Comparison of ENCODE assay signal across 17 mouse cellular contexts in the genomic region with DNA sequence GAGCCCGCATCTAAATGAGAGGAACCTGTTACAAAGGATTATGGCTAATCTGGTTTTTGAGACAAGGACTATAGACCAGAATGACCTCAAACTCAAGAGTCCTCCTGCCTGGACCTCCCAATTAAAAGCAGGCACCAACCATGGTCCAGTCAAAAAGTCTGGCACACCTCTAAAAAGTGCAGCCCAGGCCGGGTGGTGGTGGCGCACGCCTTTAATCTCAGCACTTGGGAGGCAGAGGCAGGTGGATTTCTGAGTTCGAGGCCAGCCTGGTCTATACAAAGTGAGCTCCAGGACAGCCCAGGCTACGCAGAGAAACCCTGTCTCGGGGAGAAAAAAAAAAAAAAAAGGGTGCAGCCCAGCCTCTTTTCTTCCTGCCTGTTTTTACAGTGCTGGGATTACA. TPM values are rescaled to one million over a fixed set of nuclear protein-coding genes. Genes with fewer than 3 reads are reported as not detected.
DNase-seq lines count a peak whose midpoint lies in the region; ATAC-seq and TF ChIP-seq lines count a peak whose summit lies in the region.
"Had no signal": no experiment of that assay in that cellular context is flagged by ENCODE, and none has a peak within 500 bp of the region (broad histone marks: within the 10 kb centered on the region; RNA-seq: fewer than 3 reads in every experiment).

No protein-coding gene starts in this region.

- peaks cover 31% of the 10 kb centered on the region for H3K4me1 ChIP-seq in heart, embryonic 10.5 days
- 0 out of 2 replicates have a peak, but pooled peaks cover 7% of the 10 kb centered on the region for H3K4me1 ChIP-seq in kidney, embryonic 14.5 days (ENCODE audit: control insufficient read depth, insufficient read depth, low read length)
- no peaks in the 10 kb centered on the region for H3K4me1 ChIP-seq in kidney, adult 2 months (ENCODE audit: control insufficient read depth, insufficient read depth, low read length)
- H3K4me1 ChIP-seq in thymus, adult 2 months (replicated peaks; ENCODE audit: control insufficient read depth, insufficient read depth, low read length) = peaks cover 35% of the 10 kb centered on the region
- H3K4me1 ChIP-seq in liver, embryonic 16.5 days (ENCODE audit: control insufficient read depth, low read depth, low read length) = no peaks in the 10 kb centered on the region; the same call in 1 of the 2 replicates
- H3K4me1 ChIP-seq: forebrain, embryonic 12.5 days; midbrain, embryonic 15.5 days had no signal

- peaks cover 20% of the 10 kb centered on the region; the same call in 1 of the 2 replicates for H3K27me3 ChIP-seq in heart, embryonic 10.5 days (ENCODE audit: insufficient read depth, poor library complexity, severe bottlenecking)
- H3K27me3 ChIP-seq in kidney, embryonic 14.5 days (ENCODE audit: control insufficient read depth, insufficient read depth, low read length) = no peaks in the 10 kb centered on the region
- H3K27me3 ChIP-seq in kidney, adult 2 months (replicated peaks; ENCODE audit: control insufficient read depth, insufficient read depth, low read length) = no peaks in the 10 kb centered on the region
- no peaks in the 10 kb centered on the region for H3K27me3 ChIP-seq in thymus, adult 2 months (ENCODE audit: control insufficient read depth, insufficient read depth, low read length)
- H3K27me3 ChIP-seq in liver, embryonic 16.5 days (ENCODE audit: control insufficient read depth, insufficient read depth, low read depth, low read length) = no peaks in the 10 kb centered on the region
- H3K27me3 ChIP-seq: embryonic facial prominence, embryonic 13.5 days; forebrain, embryonic 12.5 days; hindbrain, embryonic 12.5 days; midbrain, embryonic 15.5 days had no signal

- no peak for TF ChIP-seq CTCF in kidney, adult 2 months (conservative IDR thresholded peaks at IDR 0.05; ENCODE audit: insufficient read depth, insufficient read length, low read depth, low read length)
- no peak for TF ChIP-seq CTCF in thymus, adult 2 months (IDR thresholded peaks at IDR 0.05; ENCODE audit: borderline replicate concordance, control insufficient read depth, extremely low read depth, insufficient read depth, low read length, poor library complexity)

- no peak overlapping the region for H3K27ac ChIP-seq in heart, embryonic 10.5 days
- no peak overlapping the region for H3K27ac ChIP-seq in kidney, embryonic 14.5 days (ENCODE audit: low read depth, low read length)
- no peak overlapping the region for H3K27ac ChIP-seq in kidney, adult 2 months (ENCODE audit: insufficient read depth, low read depth, low read length)
- H3K27ac ChIP-seq in thymus, adult 2 months (ENCODE audit: control insufficient read depth, insufficient read depth, low read length) = peak overlapping the region; percentile 78
- H3K27ac ChIP-seq in liver, embryonic 16.5 days (ENCODE audit: low read length) = no peak overlapping the region
- H3K27ac ChIP-seq: embryonic facial prominence, embryonic 13.5 days; forebrain, embryonic 12.5 days; hindbrain, embryonic 12.5 days; midbrain, embryonic 15.5 days had no signal

- intact Hi-C loops in heart, postnatal 36 days (cut with DNase I) = loop anchor here (2.0 to 10.0 kb wide), 4 partner anchors 48 to 118 kb away; partner anchors contain the start of genes Agrp, Atp6v0d1 and Ctcf

- peaks cover 38% of the 10 kb centered on the region for H3K36me3 ChIP-seq in heart, embryonic 10.5 days
- peaks cover 40% of the 10 kb centered on the region for H3K36me3 ChIP-seq in kidney, embryonic 14.5 days (ENCODE audit: control insufficient read depth, insufficient read depth, low read length)
- H3K36me3 ChIP-seq in kidney, adult 2 months (ENCODE audit: control insufficient read depth, insufficient read depth, low read length) = peaks cover 3% of the 10 kb centered on the region; the same call in 1 of the 2 replicates
- H3K36me3 ChIP-seq in thymus, adult 2 months (ENCODE audit: control insufficient read depth, insufficient read depth, low read length) = peaks cover 58% of the 10 kb centered on the region
- peaks cover 33% of the 10 kb centered on the region for H3K36me3 ChIP-seq in liver, embryonic 16.5 days (ENCODE audit: control insufficient read depth, insufficient read depth)

- no peak for ATAC-seq in kidney, embryonic 14.5 days (ENCODE audit: low FRiP score, low TSS enrichment)
- no peak for ATAC-seq in liver, embryonic 16.5 days (ENCODE audit: low read depth)
- no peak for ATAC-seq in inflammation-experienced regulatory T-cells, adult 6 months

- WGBS in heart, embryonic 10.5 days = 78% methylated on average over 7 of the region's 7 CpGs
- 81% methylated on average over 7 of the region's 7 CpGs for WGBS in kidney, embryonic 14.5 days
- 76% methylated on average over 7 of the region's 7 CpGs for WGBS in kidney, adult 2 months
- WGBS in thymus, adult 2 months = 51% methylated on average over 7 of the region's 7 CpGs
- 60% methylated on average over 7 of the region's 7 CpGs for whole genome bisulfite sequencing in liver, embryonic 16.5 days (ENCODE audit: insufficient replicate concordance)

- peak overlapping the region; percentile 41; the same call in 1 of the 2 replicates for H3K4me3 ChIP-seq in heart, embryonic 10.5 days
- H3K4me3 ChIP-seq in kidney, embryonic 14.5 days (ENCODE audit: low read length) = no peak overlapping the region
- no peak overlapping the region for H3K4me3 ChIP-seq in kidney, adult 2 months (ENCODE audit: insufficient read depth, low read depth, low read length)
- peak overlapping the region; percentile 7 for H3K4me3 ChIP-seq in thymus, adult 2 months (ENCODE audit: control insufficient read depth, insufficient read depth, low read length)
- no peak overlapping the region for H3K4me3 ChIP-seq in liver, embryonic 16.5 days (ENCODE audit: low read depth, low read length)
- H3K4me3 ChIP-seq: forebrain, embryonic 12.5 days; hindbrain, embryonic 12.5 days; midbrain, embryonic 15.5 days had no signal

- no peaks in the 10 kb centered on the region for H3K9me3 ChIP-seq in heart, embryonic 10.5 days
- no peaks in the 10 kb centered on the region for H3K9me3 ChIP-seq in kidney, embryonic 14.5 days (ENCODE audit: control insufficient read depth, low read length)
- H3K9me3 ChIP-seq in liver, embryonic 16.5 days (replicated peaks; ENCODE audit: control insufficient read depth, low read length) = no peaks in the 10 kb centered on the region
- H3K9me3 ChIP-seq: embryonic facial prominence, embryonic 13.5 days; forebrain, embryonic 12.5 days; hindbrain, embryonic 12.5 days; midbrain, embryonic 15.5 days had no signal

- DNase-seq in heart, embryonic 10.5 days (ENCODE audit: low spot score) = no peak
- DNase-seq in heart, postnatal 36 days = no peak
- no peak for DNase-seq in kidney, adult 2 months
- no peak for DNase-seq in thymus, adult 2 months
- DNase-seq in thymus, adult 18-20 months = no peak
- DNase-seq: right cerebral cortex, adult 18-20 months had no signal

- peak overlapping the region; percentile 42 for H3K4me2 ChIP-seq in kidney, embryonic 14.5 days (replicated peaks; ENCODE audit: low read depth, low read length)
- 0 out of 2 replicates have a peak overlapping the region, but pooled peaks have one; percentile 34 for H3K4me2 ChIP-seq in liver, embryonic 16.5 days (ENCODE audit: low read depth, low read length)

- no peak for TF ChIP-seq POLR2A in kidney, adult 2 months (IDR thresholded peaks at IDR 0.05; ENCODE audit: low read depth, low read length)
- no peak for TF ChIP-seq POLR2A in thymus, adult 2 months (IDR thresholded peaks at IDR 0.05; ENCODE audit: control insufficient read depth, extremely low read depth, insufficient read depth, low read length, poor library complexity)

- H3K9ac ChIP-seq in kidney, embryonic 14.5 days (ENCODE audit: low read depth, low read length) = no peak overlapping the region
- no peak overlapping the region for H3K9ac ChIP-seq in liver, embryonic 16.5 days (ENCODE audit: low read depth, low read length)
- H3K9ac ChIP-seq: forebrain, embryonic 12.5 days; hindbrain, embryonic 12.5 days; midbrain, embryonic 15.5 days had no signal

RNA-seq across cellular contexts. Expression of gene Carmil2, which starts 0.7 kb away (rescaled TPM):
- 0.31 and 0.63 TPM in 2 replicates for polyA plus RNA-seq in heart, embryonic 10.5 days (2016; fragmentation: Nextera tagmentation; extraction: Ambion mirVana)
- total RNA-seq in heart, postnatal 36 days (2021) = under 1 TPM; 0.27 to 0.31 TPM
- 0.33 and 0.65 TPM in 2 replicates for polyA plus RNA-seq in kidney, embryonic 14.5 days (2014; fragmentation: Nextera tagmentation; extraction: Ambion mirVana)
- polyA plus RNA-seq in kidney, adult 2 months (2012; rRNA removed) = 0.88 and 2.7 TPM in 2 replicates
- polyA plus RNA-seq in thymus, adult 2 months (2012; rRNA removed) = 408 and 419 TPM in 2 replicates
- polyA plus RNA-seq in liver, embryonic 16.5 days (2015; fragmentation: Nextera tagmentation; extraction: Ambion mirVana) = 0.33 and 0.40 TPM in 2 replicates
- polyA plus RNA-seq in inflammation-experienced regulatory T-cells, adult 6 months (2017; shearing (Covaris generic)) = 1 to 10 TPM; 4.6 to 6.8 (median 6.6) TPM

RNA-seq across cellular contexts. Expression of gene Acd, which starts 15.6 kb away (rescaled TPM):
- polyA plus RNA-seq in heart, embryonic 10.5 days (2016; fragmentation: Nextera tagmentation; extraction: Ambion mirVana) = 46.6 and 52.9 TPM in 2 replicates
- 10 to 100 TPM; 11.7 to 12.3 TPM for total RNA-seq in heart, postnatal 36 days (2021)
- 50.3 and 62.0 TPM in 2 replicates for polyA plus RNA-seq in kidney, embryonic 14.5 days (2014; fragmentation: Nextera tagmentation; extraction: Ambion mirVana)
- 39.9 and 44.4 TPM in 2 replicates for polyA plus RNA-seq in kidney, adult 2 months (2012; rRNA removed)
- polyA plus RNA-seq in thymus, adult 2 months (2012; rRNA removed) = 118 and 122 TPM in 2 replicates
- polyA plus RNA-seq in liver, embryonic 16.5 days (2015; fragmentation: Nextera tagmentation; extraction: Ambion mirVana) = 19.1 and 20.8 TPM in 2 replicates
- polyA plus RNA-seq in inflammation-experienced regulatory T-cells, adult 6 months (2017; shearing (Covaris generic)) = 10 to 100 TPM; 53.2 to 71.2 (median 54.5) TPM

RNA-seq across cellular contexts. Expression of gene Pard6a, which starts 15.6 kb away (rescaled TPM):
- polyA plus RNA-seq in heart, embryonic 10.5 days (2016; fragmentation: Nextera tagmentation; extraction: Ambion mirVana) = 12.8 and 14.1 TPM in 2 replicates
- total RNA-seq in heart, postnatal 36 days (2021) = 1 to 10 TPM; 7.7 to 8.5 TPM
- polyA plus RNA-seq in kidney, embryonic 14.5 days (2014; fragmentation: Nextera tagmentation; extraction: Ambion mirVana) = 15.6 and 16.1 TPM in 2 replicates
- polyA plus RNA-seq in kidney, adult 2 months (2012; rRNA removed) = 18.7 and 20.8 TPM in 2 replicates
- 29.7 and 30.7 TPM in 2 replicates for polyA plus RNA-seq in thymus, adult 2 months (2012; rRNA removed)
- polyA plus RNA-seq in liver, embryonic 16.5 days (2015; fragmentation: Nextera tagmentation; extraction: Ambion mirVana) = 5.7 and 6.1 TPM in 2 replicates
- polyA plus RNA-seq in inflammation-experienced regulatory T-cells, adult 6 months (2017; shearing (Covaris generic)) = 10 to 100 TPM in 1 of 3 experiments, 1 to 10 TPM in 2; 7.2 to 11.0 (median 9.0) TPM

RNA-seq across cellular contexts. Expression of gene 4933405L10Rik, which starts 22.1 kb away (rescaled TPM):
- not detected in 2 replicates for polyA plus RNA-seq in heart, embryonic 10.5 days (2016; fragmentation: Nextera tagmentation; extraction: Ambion mirVana)
- total RNA-seq in heart, postnatal 36 days (2021) = not detected
- 0.16 TPM in 1 of 2 replicates, not detected in the other for polyA plus RNA-seq in kidney, embryonic 14.5 days (2014; fragmentation: Nextera tagmentation; extraction: Ambion mirVana)
- polyA plus RNA-seq in kidney, adult 2 months (2012; rRNA removed) = 0.10 and 0.19 TPM in 2 replicates
- not detected in 2 replicates for polyA plus RNA-seq in thymus, adult 2 months (2012; rRNA removed)
- polyA plus RNA-seq in liver, embryonic 16.5 days (2015; fragmentation: Nextera tagmentation; extraction: Ambion mirVana) = not detected in 2 replicates
- not detected for polyA plus RNA-seq in inflammation-experienced regulatory T-cells, adult 6 months (2017; shearing (Covaris generic))
- total RNA-seq: common myeloid progenitor, adult 5-6 weeks; liver, adult 2 months; megakaryocyte, adult 5-6 weeks had no signal
- polyA plus RNA-seq: gonadal fat pad, adult 2 months; liver, adult 2 months had no signal

RNA-seq across cellular contexts. Expression of gene Enkd1, which starts 22.7 kb away (rescaled TPM):
- polyA plus RNA-seq in heart, embryonic 10.5 days (2016; fragmentation: Nextera tagmentation; extraction: Ambion mirVana) = 18.7 and 28.8 TPM in 2 replicates
- total RNA-seq in heart, postnatal 36 days (2021) = 1 to 10 TPM; 1.3 to 2.2 TPM
- 33.0 and 36.2 TPM in 2 replicates for polyA plus RNA-seq in kidney, embryonic 14.5 days (2014; fragmentation: Nextera tagmentation; extraction: Ambion mirVana)
- 6.8 and 7.6 TPM in 2 replicates for polyA plus RNA-seq in kidney, adult 2 months (2012; rRNA removed)
- 46.7 and 53.9 TPM in 2 replicates for polyA plus RNA-seq in thymus, adult 2 months (2012; rRNA removed)
- polyA plus RNA-seq in liver, embryonic 16.5 days (2015; fragmentation: Nextera tagmentation; extraction: Ambion mirVana) = 3.5 and 4.1 TPM in 2 replicates
- polyA plus RNA-seq in inflammation-experienced regulatory T-cells, adult 6 months (2017; shearing (Covaris generic)) = 1 to 10 TPM; 1.3 to 2.9 (median 1.9) TPM
- total RNA-seq: liver, adult 2 months had no signal

Comparison
In these comparisons a context has a peak if more than half of its experiments do, and no peak if none do; other contexts are left out.
1. H3K4me3 ChIP-seq: peak in heart, embryonic 10.5 days (single experiment) and thymus, adult 2 months (single experiment); none in kidney, embryonic 14.5 days (single experiment), kidney, adult 2 months (single experiment) and liver, embryonic 16.5 days (single experiment).
2. RNA of gene Carmil2, which starts 0.7 kb away (polyA plus RNA-seq): 408 to 419 TPM in thymus, adult 2 months; 4.6 to 6.8 TPM in inflammation-experienced regulatory T-cells, adult 6 months, 0.88 to 2.7 TPM in kidney, adult 2 months, 0.33 to 0.65 TPM in kidney, embryonic 14.5 days, 0.31 to 0.63 TPM in heart, embryonic 10.5 days and 0.33 to 0.40 TPM in liver, embryonic 16.5 days; every median in the first group is over 10 times any median in the second.